Comparison of ENCODE assay signal across 13 mouse cellular contexts in genomic region chr7:128543961-128544360, GRCm38 (mm10).
"Had no signal": no experiment of that assay in that cellular context is flagged by ENCODE, and none has a peak within 500 bp of the region (broad histone marks: within the 10 kb centered on the region; RNA-seq: fewer than 3 reads in every experiment).

No protein-coding gene starts in this region.

- H3K27me3 ChIP-seq: liver, embryonic 13.5 days had no signal

- H3K4me2 ChIP-seq: liver, embryonic 13.5 days; midbrain, embryonic 11.5 days had no signal

- H3K27ac ChIP-seq: left cerebral cortex, adult 2 months; liver, embryonic 13.5 days; stomach, postnatal 0 days had no signal

- H3K9ac ChIP-seq: liver, embryonic 13.5 days had no signal

- H3K9me3 ChIP-seq: liver, embryonic 13.5 days had no signal

- DNase-seq: kidney, postnatal 36 days; layer of hippocampus, postnatal 36 days; liver, embryonic 13.5 days; lung, adult 2 months; lung, postnatal 14 days; lung, postnatal 4 days; midbrain, embryonic 14.5 days; thymus, adult 2 months; thymus, postnatal 14 days; thymus, postnatal 4 days had no signal

- H3K4me3 ChIP-seq: left cerebral cortex, adult 2 months; liver, embryonic 13.5 days had no signal
